ENCODE assay signal across 26 mouse cellular contexts in the genomic region with DNA sequence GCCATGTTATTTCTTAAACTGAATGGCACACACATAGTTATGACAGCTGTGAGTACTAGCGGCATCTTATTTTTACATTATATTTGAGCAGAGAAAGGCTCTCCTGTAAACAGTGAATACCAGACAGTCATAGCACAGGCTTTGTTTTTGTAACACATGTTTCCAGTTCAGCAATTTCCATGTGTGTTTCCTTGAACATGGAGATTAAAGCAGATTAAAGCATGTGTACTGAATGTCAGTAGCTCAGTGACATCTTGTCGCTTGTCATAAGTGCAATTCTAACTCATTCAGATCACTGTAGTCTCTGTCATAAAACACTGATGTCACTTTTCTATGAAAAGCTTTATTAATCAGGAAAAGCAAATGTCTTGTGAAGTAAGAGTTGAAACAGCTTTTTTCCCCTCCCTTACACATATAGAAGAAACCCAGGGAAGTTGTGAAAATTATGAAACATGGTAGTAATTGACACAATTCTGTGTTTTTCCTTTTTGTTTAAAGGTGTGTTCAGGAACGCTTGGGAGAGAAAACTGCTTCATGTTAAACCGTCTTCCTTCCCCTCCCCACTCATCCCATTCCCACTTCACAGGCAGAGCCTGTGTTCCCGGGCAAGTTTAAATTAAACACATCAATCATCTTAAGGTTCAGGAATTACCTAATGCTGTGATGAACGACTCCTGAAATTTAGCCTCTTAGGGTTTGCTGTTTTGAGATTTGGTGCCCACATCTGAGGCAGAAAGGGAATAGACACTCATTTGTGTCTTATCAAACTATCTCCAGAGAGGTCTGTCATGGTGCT.
DNase-seq lines count a peak whose midpoint lies in the region; ATAC-seq lines count a peak whose summit lies in the region.
"Had no signal": no experiment of that assay in that cellular context is flagged by ENCODE, and none has a peak within 500 bp of the region (broad histone marks: within the 10 kb centered on the region; RNA-seq: fewer than 3 reads in every experiment).

No protein-coding gene starts in this region.

- H3K4me1 ChIP-seq in forebrain, embryonic 12.5 days = no peaks in the 10 kb centered on the region; the same call in 1 of the 2 replicates
- no peaks in the 10 kb centered on the region for H3K4me1 ChIP-seq in forebrain, embryonic 11.5 days (replicated peaks; ENCODE audit: control insufficient read depth, insufficient read depth, low read length)
- H3K4me1 ChIP-seq in midbrain, embryonic 15.5 days = no peaks in the 10 kb centered on the region
- H3K4me1 ChIP-seq in midbrain, embryonic 10.5 days = no peaks in the 10 kb centered on the region
- H3K4me1 ChIP-seq in forebrain, embryonic 15.5 days = peaks cover 19% of the 10 kb centered on the region
- H3K4me1 ChIP-seq in hindbrain, embryonic 16.5 days (ENCODE audit: control insufficient read depth, insufficient read depth, low read depth, low read length) = no peaks in the 10 kb centered on the region
- H3K4me1 ChIP-seq: heart, embryonic 13.5 days; liver, embryonic 13.5 days; lung, embryonic 15.5 days; neural tube, embryonic 12.5 days; stomach, embryonic 15.5 days had no signal

- 0 out of 2 replicates have a peak overlapping the region, but pooled peaks have one; percentile 25 for H3K27ac ChIP-seq in forebrain, embryonic 12.5 days
- H3K27ac ChIP-seq in forebrain, embryonic 11.5 days (ENCODE audit: low read depth, low read length) = no peak overlapping the region
- no peak overlapping the region for H3K27ac ChIP-seq in midbrain, embryonic 15.5 days
- H3K27ac ChIP-seq in midbrain, embryonic 10.5 days (replicated peaks) = no peak overlapping the region
- peak overlapping the region; percentile 35 for H3K27ac ChIP-seq in forebrain, embryonic 15.5 days (replicated peaks)
- no peak overlapping the region for H3K27ac ChIP-seq in hindbrain, embryonic 16.5 days (ENCODE audit: low read depth, low read length)
- H3K27ac ChIP-seq: heart, adult 2 months; heart, embryonic 13.5 days; kidney, postnatal 0 days; liver, embryonic 13.5 days; lung, embryonic 15.5 days; neural tube, embryonic 12.5 days; stomach, embryonic 15.5 days had no signal

- H3K36me3 ChIP-seq in forebrain, embryonic 12.5 days (replicated peaks) = no peaks in the 10 kb centered on the region
- no peaks in the 10 kb centered on the region for H3K36me3 ChIP-seq in forebrain, embryonic 11.5 days (ENCODE audit: control insufficient read depth, insufficient read depth, low read length)
- no peaks in the 10 kb centered on the region for H3K36me3 ChIP-seq in midbrain, embryonic 15.5 days (replicated peaks)
- H3K36me3 ChIP-seq in midbrain, embryonic 10.5 days = no peaks in the 10 kb centered on the region
- H3K36me3 ChIP-seq in forebrain, embryonic 15.5 days = no peaks in the 10 kb centered on the region
- no peaks in the 10 kb centered on the region for H3K36me3 ChIP-seq in hindbrain, embryonic 16.5 days (ENCODE audit: control insufficient read depth, insufficient read depth, low read length)
- H3K36me3 ChIP-seq: heart, embryonic 13.5 days; liver, embryonic 13.5 days; lung, embryonic 15.5 days; neural tube, embryonic 12.5 days; stomach, embryonic 15.5 days had no signal

- no peaks in the 10 kb centered on the region for H3K9me3 ChIP-seq in forebrain, embryonic 12.5 days
- H3K9me3 ChIP-seq in forebrain, embryonic 11.5 days (ENCODE audit: control insufficient read depth, low read length) = no peaks in the 10 kb centered on the region
- H3K9me3 ChIP-seq in midbrain, embryonic 15.5 days = no peaks in the 10 kb centered on the region
- no peaks in the 10 kb centered on the region for H3K9me3 ChIP-seq in midbrain, embryonic 10.5 days (replicated peaks)
- no peaks in the 10 kb centered on the region for H3K9me3 ChIP-seq in forebrain, embryonic 15.5 days
- H3K9me3 ChIP-seq in hindbrain, embryonic 16.5 days (ENCODE audit: control insufficient read depth, low read length) = no peaks in the 10 kb centered on the region
- H3K9me3 ChIP-seq: heart, embryonic 13.5 days; liver, embryonic 13.5 days; lung, embryonic 15.5 days; neural tube, embryonic 12.5 days; stomach, embryonic 15.5 days had no signal

- no peak for ATAC-seq in forebrain, embryonic 12.5 days (ENCODE audit: low FRiP score)
- no peak for ATAC-seq in forebrain, embryonic 11.5 days (replicated peaks; ENCODE audit: low FRiP score)
- ATAC-seq in midbrain, embryonic 15.5 days (replicated peaks) = 0 out of 2 replicates have a peak, but pooled peaks have one; percentile 33
- ATAC-seq in forebrain, embryonic 15.5 days (replicated peaks) = peak; percentile 51
- ATAC-seq in hindbrain, embryonic 16.5 days = peak; percentile 74
- ATAC-seq: inflammation-experienced regulatory T-cells, adult 6 months had no signal

- DNase-seq in forebrain, embryonic 11.5 days (ENCODE audit: low spot score) = no peak
- no peak for DNase-seq in midbrain, embryonic 10.5 days (ENCODE audit: low spot score)
- DNase-seq in heart, postnatal 10 days = no peak
- no peak for DNase-seq in lung, postnatal 25 days (ENCODE audit: low spot score)
- DNase-seq: adrenal gland, postnatal 25 days; cerebellum, adult 18-20 months; cerebellum, postnatal 36 days; embryo, embryonic 11 days; gastrocnemius, postnatal 36 days; heart, adult 2 months; kidney, adult 18-20 months; layer of hippocampus, adult 9-11 months; liver, embryonic 13.5 days; lung, postnatal 4 days; right cerebral cortex, adult 18-20 months; thymus, postnatal 36 days had no signal

- WGBS in forebrain, embryonic 12.5 days = 50% methylated on average over 6 of the region's 6 CpGs
- 69% methylated on average over 6 of the region's 6 CpGs for WGBS in forebrain, embryonic 11.5 days
- 72% methylated on average over 6 of the region's 6 CpGs for WGBS in midbrain, embryonic 15.5 days
- WGBS in midbrain, embryonic 10.5 days = 81% methylated on average over 6 of the region's 6 CpGs
- 28% methylated on average over 6 of the region's 6 CpGs for WGBS in forebrain, embryonic 15.5 days
- 49% methylated on average over 6 of the region's 6 CpGs for WGBS in hindbrain, embryonic 16.5 days

- no peak overlapping the region for H3K4me2 ChIP-seq in forebrain, embryonic 12.5 days
- H3K4me2 ChIP-seq in forebrain, embryonic 11.5 days (ENCODE audit: low read depth, low read length, severe bottlenecking) = no peak overlapping the region
- H3K4me2 ChIP-seq in midbrain, embryonic 15.5 days = no peak overlapping the region
- H3K4me2 ChIP-seq in forebrain, embryonic 15.5 days (replicated peaks) = no peak overlapping the region
- no peak overlapping the region for H3K4me2 ChIP-seq in hindbrain, embryonic 16.5 days (ENCODE audit: low read length)
- H3K4me2 ChIP-seq: heart, embryonic 13.5 days; liver, embryonic 13.5 days; lung, embryonic 15.5 days; neural tube, embryonic 12.5 days; stomach, embryonic 15.5 days had no signal

- H3K27me3 ChIP-seq in forebrain, embryonic 12.5 days = no peaks in the 10 kb centered on the region
- H3K27me3 ChIP-seq in forebrain, embryonic 11.5 days (ENCODE audit: control insufficient read depth, insufficient read depth, low read length) = no peaks in the 10 kb centered on the region
- H3K27me3 ChIP-seq in midbrain, embryonic 15.5 days (replicated peaks) = no peaks in the 10 kb centered on the region
- no peaks in the 10 kb centered on the region for H3K27me3 ChIP-seq in midbrain, embryonic 10.5 days (ENCODE audit: low read depth, poor library complexity, severe bottlenecking)
- H3K27me3 ChIP-seq in forebrain, embryonic 15.5 days = no peaks in the 10 kb centered on the region
- no peaks in the 10 kb centered on the region for H3K27me3 ChIP-seq in hindbrain, embryonic 16.5 days (replicated peaks; ENCODE audit: control insufficient read depth, insufficient read depth, low read length)
- H3K27me3 ChIP-seq: heart, embryonic 13.5 days; liver, embryonic 13.5 days; lung, embryonic 15.5 days; neural tube, embryonic 12.5 days; stomach, embryonic 15.5 days had no signal

- H3K4me3 ChIP-seq in forebrain, embryonic 12.5 days (replicated peaks) = no peak overlapping the region
- H3K4me3 ChIP-seq in forebrain, embryonic 11.5 days (ENCODE audit: low read depth, low read length) = no peak overlapping the region
- H3K4me3 ChIP-seq in midbrain, embryonic 15.5 days = no peak overlapping the region
- no peak overlapping the region for H3K4me3 ChIP-seq in midbrain, embryonic 10.5 days
- H3K4me3 ChIP-seq in forebrain, embryonic 15.5 days = no peak overlapping the region
- H3K4me3 ChIP-seq in hindbrain, embryonic 16.5 days (ENCODE audit: low read length) = no peak overlapping the region
- H3K4me3 ChIP-seq: heart, adult 2 months; heart, embryonic 13.5 days; liver, embryonic 13.5 days; lung, embryonic 15.5 days; neural tube, embryonic 12.5 days; stomach, embryonic 15.5 days had no signal

- H3K9ac ChIP-seq in forebrain, embryonic 12.5 days = no peak overlapping the region
- no peak overlapping the region for H3K9ac ChIP-seq in forebrain, embryonic 11.5 days (ENCODE audit: low read length)
- H3K9ac ChIP-seq in midbrain, embryonic 15.5 days = no peak overlapping the region
- H3K9ac ChIP-seq in forebrain, embryonic 15.5 days (replicated peaks) = no peak overlapping the region
- H3K9ac ChIP-seq in hindbrain, embryonic 16.5 days (ENCODE audit: low read depth, low read length) = no peak overlapping the region
- H3K9ac ChIP-seq: heart, embryonic 13.5 days; liver, embryonic 13.5 days; lung, embryonic 15.5 days; neural tube, embryonic 12.5 days; stomach, embryonic 15.5 days had no signal

- intact Hi-C loops in heart, postnatal 10 days (cut with DNase I) = no loop called here

Comparison
In these comparisons a context has a peak if more than half of its experiments do, and no peak if none do; other contexts are left out.
1. ATAC-seq: peak in midbrain, embryonic 15.5 days (single experiment), forebrain, embryonic 15.5 days (single experiment) and hindbrain, embryonic 16.5 days (single experiment); none in forebrain, embryonic 12.5 days (single experiment) and forebrain, embryonic 11.5 days (single experiment).
2. H3K27ac ChIP-seq: peak in forebrain, embryonic 12.5 days (single experiment) and forebrain, embryonic 15.5 days (single experiment); none in forebrain, embryonic 11.5 days (single experiment), midbrain, embryonic 15.5 days (single experiment), midbrain, embryonic 10.5 days (single experiment) and hindbrain, embryonic 16.5 days (single experiment).